Mouse (Mus musculus) heart, embryonic 15.5 days (tissue): Measurements from ENCODE around the gene Dclre1b. TPM values are rescaled to one million over a fixed set of nuclear protein-coding genes. Genes with fewer than 3 reads are reported as not detected.
"Not testable (repeated sequence)": the region's sequence is repeated elsewhere in the genome, so short reads cannot be mapped to it uniquely, and the experiment has no call there.

Experiments used
- ATAC-seq: fragments of 200-750 bp; cut with Nextera tagmentation; replicated peaks from 2 replicates; pipeline ENCODE4 v1.8.0; 2017; ENCODE audit warnings: low read depth, moderate TSS enrichment; ENCODE audit not compliant: insufficient number of reproducible peaks, insufficient read depth, low FRiP score
- H3K27ac ChIP-seq: fragments of 300-500 bp; sonication (generic); 2 replicates; pipeline ENCODE4 v1.5.1; 2015; ENCODE audit warnings: mild to moderate bottlenecking, inconsistent platforms
- H3K27me3 ChIP-seq: fragments of 300-500 bp; sonication (generic); 2 replicates; pipeline ENCODE4 v1.6.1; 2015; ENCODE audit warnings: inconsistent platforms
- H3K36me3 ChIP-seq: fragments of 300-500 bp; sonication (generic); 2 replicates; pipeline ENCODE4 v1.6.1; 2015; ENCODE audit warnings: mild to moderate bottlenecking, inconsistent platforms
- H3K4me1 ChIP-seq: fragments of 300-500 bp; sonication (generic); replicated peaks from 2 replicates; pipeline ENCODE4 v1.6.1; 2015; ENCODE audit warnings: inconsistent platforms
- H3K4me2 ChIP-seq: fragments of 300-500 bp; sonication (generic); 2 replicates; pipeline ENCODE4 v1.6.1; 2015; ENCODE audit warnings: inconsistent platforms, mild to moderate bottlenecking, moderate library complexity
- H3K4me3 ChIP-seq: fragments of 300-500 bp; sonication (generic); 2 replicates; pipeline ENCODE4 v1.5.1; 2015; ENCODE audit warnings: mild to moderate bottlenecking, inconsistent platforms
- H3K9ac ChIP-seq: fragments of 300-500 bp; sonication (generic); 2 replicates; pipeline ENCODE4 v1.6.1; 2015; ENCODE audit warnings: mild to moderate bottlenecking, inconsistent platforms
- H3K9me3 ChIP-seq: fragments of 300-500 bp; sonication (generic); replicated peaks from 2 replicates; pipeline ENCODE4 v1.6.1; 2016; ENCODE audit warnings: inconsistent platforms
- WGBS: fragments of 180-500 bp; shearing (Covaris S2); methylation state at CpG from one replicate; pipeline ENCODE4 v1.1.7; 2015; ENCODE audit warnings: mixed read lengths; 5-methylcytosine and 5-hydroxymethylcytosine counted together
- polyA plus RNA-seq: library from polyadenylated mRNA; unstranded; fragments of >200 nt; fragmentation: Nextera tagmentation; extraction: Ambion mirVana; gene quantifications from 2 replicates; pipeline ENCODE4 v1.2.1, GENCODE M21; 2015

Gene Dclre1b
- 14.4 and 20.5 TPM in 2 replicates for polyA plus RNA-seq

GRCm38 (mm10) chr3:103808891-103809798 is at the start of gene Dclre1b, which contains the start of the genes Ap4b1 and Gm43064:
Gene Dclre1b (minus strand): TSS chr3:103809444.
Gene Ap4b1 (plus strand): TSS chr3:103809520.
Gene Gm43064 (plus strand): TSS chr3:103809573.
- peak within 1 kb of the TSS; percentile 84 for H3K9ac ChIP-seq
- WGBS: under 1% methylated on average over 65 of the region's 70 CpGs

GRCm38 (mm10) chr3:103857977-103858563 is 48.8 kb upstream of the Dclre1b start:
- no peaks in the 10 kb centered on the region for H3K9me3 ChIP-seq
- H3K36me3 ChIP-seq: no peaks in the 10 kb centered on the region
- no peak overlapping the region for H3K27ac ChIP-seq
- no peaks in the 10 kb centered on the region for H3K27me3 ChIP-seq
- H3K4me2 ChIP-seq: no peak overlapping the region
- no peak for ATAC-seq
- WGBS: 84% methylated on average over 6 of the region's 6 CpGs
- H3K9ac ChIP-seq: no peak overlapping the region
- H3K4me3 ChIP-seq: no peak overlapping the region
- H3K4me1 ChIP-seq: peaks cover 14% of the 10 kb centered on the region; the same call in 1 of the 2 replicates

More at GRCm38 (mm10) chr3:103808891-103809798, at the start of gene Dclre1b, which contains the start of the genes Ap4b1 and Gm43064:
- H3K9me3 ChIP-seq: no peaks in the 10 kb centered on the region
- H3K4me3 ChIP-seq: peak within 1 kb of the TSS; percentile 84
- ATAC-seq: peak; percentile 94
- peaks cover 18% of the 10 kb centered on the region for H3K4me1 ChIP-seq
- peak within 1 kb of the TSS; percentile 94 for H3K27ac ChIP-seq
- peak within 1 kb of the TSS; percentile 83 for H3K4me2 ChIP-seq
- H3K36me3 ChIP-seq: peaks cover 21% of the 10 kb centered on the region
- no peaks in the 10 kb centered on the region for H3K27me3 ChIP-seq

GRCm38 (mm10) chr3:103857036-103857805 is 48.0 kb upstream of the Dclre1b start:
- Histone ChIP-seq H3K27me3 (no peaks in the 10 kb centered on the region), H3K27ac (no peak overlapping the region), H3K4me3 (no peak overlapping the region), H3K36me3 (no peaks in the 10 kb centered on the region), H3K9ac (no peak overlapping the region), H3K4me2 (no peak overlapping the region), H3K4me1 (peaks cover 14% of the 10 kb centered on the region; the same call in 1 of the 2 replicates), H3K9me3 (no peaks in the 10 kb centered on the region)
- ATAC-seq: no peak
- WGBS: 85% methylated on average over 7 of the region's 7 CpGs

GRCm38 (mm10) chr3:103853804-103854203 is 44.6 kb upstream of the Dclre1b start:
- Histone ChIP-seq H3K27me3 (no peaks in the 10 kb centered on the region), H3K4me3 (no peak overlapping the region), H3K4me2 (no peak overlapping the region), H3K9me3 (no peaks in the 10 kb centered on the region), H3K4me1 (no peaks in the 10 kb centered on the region), H3K36me3 (no peaks in the 10 kb centered on the region), H3K9ac (no peak overlapping the region), H3K27ac (no peak overlapping the region)
- ATAC-seq: no peak
- 50% methylated on average over 8 of the region's 8 CpGs for WGBS

GRCm38 (mm10) chr3:103852565-103853299 is 43.5 kb upstream of the Dclre1b start:
- no peak overlapping the region for H3K4me2 ChIP-seq
- H3K9ac ChIP-seq: no peak overlapping the region
- ATAC-seq: no peak
- 57% methylated on average over 3 of the region's 3 CpGs for WGBS
- no peaks in the 10 kb centered on the region for H3K36me3 ChIP-seq
- no peaks in the 10 kb centered on the region for H3K27me3 ChIP-seq
- no peaks in the 10 kb centered on the region for H3K4me1 ChIP-seq
- H3K4me3 ChIP-seq: no peak overlapping the region
- no peaks in the 10 kb centered on the region for H3K9me3 ChIP-seq
- H3K27ac ChIP-seq: no peak overlapping the region

- H3K36me3 ChIP-seq: no peaks in the 10 kb centered on the region
- 82% methylated on average over 8 of the region's 8 CpGs for WGBS
- no peak overlapping the region for H3K4me2 ChIP-seq
- H3K27me3 ChIP-seq: no peaks in the 10 kb centered on the region
- no peaks in the 10 kb centered on the region for H3K9me3 ChIP-seq
- no peak for ATAC-seq
- H3K27ac ChIP-seq: no peak overlapping the region
- no peak overlapping the region for H3K9ac ChIP-seq
- H3K4me1 ChIP-seq: no peaks in the 10 kb centered on the region
- no peak overlapping the region for H3K4me3 ChIP-seq
These were observed 42.6 kb upstream of the Dclre1b start for GRCm38 (mm10) chr3:103851882-103852281.

- H3K36me3 ChIP-seq: no peaks in the 10 kb centered on the region
- no peak overlapping the region for H3K4me3 ChIP-seq
- no peak overlapping the region for H3K27ac ChIP-seq
- no peaks in the 10 kb centered on the region for H3K4me1 ChIP-seq
- no peak overlapping the region for H3K9ac ChIP-seq
- ATAC-seq: no peak
- no peak overlapping the region for H3K4me2 ChIP-seq
- 82% methylated on average over 6 of the region's 6 CpGs for WGBS
- no peaks in the 10 kb centered on the region for H3K9me3 ChIP-seq
- H3K27me3 ChIP-seq: no peaks in the 10 kb centered on the region
These were observed 42.2 kb upstream of the Dclre1b start for GRCm38 (mm10) chr3:103851481-103851880.

GRCm38 (mm10) chr3:103850644-103851363 is 41.6 kb upstream of the Dclre1b start:
- no peak overlapping the region for H3K4me3 ChIP-seq
- WGBS: 66% methylated on average over 9 of the region's 9 CpGs
- H3K27me3 ChIP-seq: no peaks in the 10 kb centered on the region
- no peaks in the 10 kb centered on the region for H3K4me1 ChIP-seq
- no peaks in the 10 kb centered on the region for H3K9me3 ChIP-seq
- H3K36me3 ChIP-seq: no peaks in the 10 kb centered on the region
- H3K9ac ChIP-seq: no peak overlapping the region
- H3K27ac ChIP-seq: no peak overlapping the region
- no peak for ATAC-seq
- H3K4me2 ChIP-seq: no peak overlapping the region

GRCm38 (mm10) chr3:103840946-103841345 is 31.7 kb upstream of the Dclre1b start:
- H3K9me3 ChIP-seq, H3K27me3 ChIP-seq, H3K9ac ChIP-seq, H3K27ac ChIP-seq, ATAC-seq, H3K4me3 ChIP-seq, H3K36me3 ChIP-seq, H3K4me1 ChIP-seq, H3K4me2 ChIP-seq: not testable (repeated sequence)
- 83% methylated on average over 7 of the region's 7 CpGs for WGBS

- not testable (repeated sequence) for ATAC-seq
These were observed 31.0 kb upstream of the Dclre1b start for GRCm38 (mm10) chr3:103840195-103840594.

More at GRCm38 (mm10) chr3:103840195-103840594, 31.0 kb upstream of the Dclre1b start:
- whole genome bisulfite sequencing: 76% methylated on average over 3 of the region's 3 CpGs
- H3K36me3 ChIP-seq, H3K9me3 ChIP-seq, H3K4me3 ChIP-seq, H3K27ac ChIP-seq, H3K9ac ChIP-seq, H3K4me1 ChIP-seq, H3K4me2 ChIP-seq, H3K27me3 ChIP-seq: not testable (repeated sequence)
